Mouse (Mus musculus) kidney, postnatal 4 days (tissue): ENCODE results near the gene Gm26620.
A peak's percentile ranks its signal among the peaks of the same experiment; 100 is the strongest.

ENCODE experiments used
- DNase-seq, 2 experiments: peaks; one replicate each; pipeline ENCODE4 v3.0.0; 2021; ENCODE audit warnings: mixed read lengths in 2 of 2

Gene Gm26620

GRCm38 (mm10) chr1:170871402-170871801 lies 13.5 kb upstream of the Gm26620 start:
- no peak for DNase-seq

- no peak for DNase-seq
These were observed 12.9 kb upstream of the Gm26620 start for GRCm38 (mm10) chr1:170871961-170872360.

GRCm38 (mm10) chr1:170875676-170876075 lies 9.2 kb upstream of the Gm26620 start:
- DNase-seq, result no peak

GRCm38 (mm10) chr1:170876906-170877305 lies 8.0 kb upstream of the Gm26620 start:
- DNase-seq, result no peak

GRCm38 (mm10) chr1:170882915-170883485 lies 1.9 kb upstream of the Gm26620 start:
- DNase-seq, result no peak

- no peak for DNase-seq
These were observed 475 bp upstream of the Gm26620 start for GRCm38 (mm10) chr1:170884390-170884789.

- no peak for DNase-seq
These were observed 1.2 kb downstream of the Gm26620 start for GRCm38 (mm10) chr1:170886044-170886458.

GRCm38 (mm10) chr1:170889310-170889709 lies 4.4 kb downstream of the Gm26620 start:
- no peak for DNase-seq

- peak; percentile 55 to 57 for DNase-seq
These were observed 6.8 kb downstream of the Gm26620 start for GRCm38 (mm10) chr1:170891646-170892045.

- no peak for DNase-seq
These were observed 7.4 kb downstream of the Gm26620 start for GRCm38 (mm10) chr1:170892279-170892678.

- no peak for DNase-seq
These were observed 10.0 kb downstream of the Gm26620 start for GRCm38 (mm10) chr1:170894603-170895602.

- DNase-seq, result no peak
These were observed 11.9 kb downstream of the Gm26620 start for GRCm38 (mm10) chr1:170896651-170897281.

GRCm38 (mm10) chr1:170898413-170899075 lies 13.7 kb downstream of the Gm26620 start:
- no peak for DNase-seq

GRCm38 (mm10) chr1:170900799-170901467 lies 16.1 kb downstream of the Gm26620 start:
- DNase-seq, result peak; percentile 47 to 63

- DNase-seq, result peak; percentile 91
These were observed 16.8 kb downstream of the Gm26620 start for GRCm38 (mm10) chr1:170901536-170902238.

- no peak for DNase-seq
These were observed 18.6 kb downstream of the Gm26620 start for GRCm38 (mm10) chr1:170903485-170903884.

GRCm38 (mm10) chr1:170907111-170907455 lies 22.2 kb downstream of the Gm26620 start:
- DNase-seq, result no peak

GRCm38 (mm10) chr1:170907456-170908191 lies 22.8 kb downstream of the Gm26620 start:
- DNase-seq, result peak; percentile 52 to 66

- DNase-seq, result peak in 1 of 2 experiments; percentile 14
These were observed 23.5 kb downstream of the Gm26620 start for GRCm38 (mm10) chr1:170908341-170908740.

GRCm38 (mm10) chr1:170911907-170912660 lies 27.2 kb downstream of the Gm26620 start:
- DNase-seq, result no peak
